Mouse (Mus musculus) lung, adult 18-20 months (tissue): ENCODE results near the gene Efcc1.

Experiments used
- DNase-seq, 2 experiments: peaks; one replicate each; pipeline ENCODE4 v3.0.0; 2022; ENCODE audit warnings: mixed read lengths in 2 of 2

Gene Efcc1

DNA sequence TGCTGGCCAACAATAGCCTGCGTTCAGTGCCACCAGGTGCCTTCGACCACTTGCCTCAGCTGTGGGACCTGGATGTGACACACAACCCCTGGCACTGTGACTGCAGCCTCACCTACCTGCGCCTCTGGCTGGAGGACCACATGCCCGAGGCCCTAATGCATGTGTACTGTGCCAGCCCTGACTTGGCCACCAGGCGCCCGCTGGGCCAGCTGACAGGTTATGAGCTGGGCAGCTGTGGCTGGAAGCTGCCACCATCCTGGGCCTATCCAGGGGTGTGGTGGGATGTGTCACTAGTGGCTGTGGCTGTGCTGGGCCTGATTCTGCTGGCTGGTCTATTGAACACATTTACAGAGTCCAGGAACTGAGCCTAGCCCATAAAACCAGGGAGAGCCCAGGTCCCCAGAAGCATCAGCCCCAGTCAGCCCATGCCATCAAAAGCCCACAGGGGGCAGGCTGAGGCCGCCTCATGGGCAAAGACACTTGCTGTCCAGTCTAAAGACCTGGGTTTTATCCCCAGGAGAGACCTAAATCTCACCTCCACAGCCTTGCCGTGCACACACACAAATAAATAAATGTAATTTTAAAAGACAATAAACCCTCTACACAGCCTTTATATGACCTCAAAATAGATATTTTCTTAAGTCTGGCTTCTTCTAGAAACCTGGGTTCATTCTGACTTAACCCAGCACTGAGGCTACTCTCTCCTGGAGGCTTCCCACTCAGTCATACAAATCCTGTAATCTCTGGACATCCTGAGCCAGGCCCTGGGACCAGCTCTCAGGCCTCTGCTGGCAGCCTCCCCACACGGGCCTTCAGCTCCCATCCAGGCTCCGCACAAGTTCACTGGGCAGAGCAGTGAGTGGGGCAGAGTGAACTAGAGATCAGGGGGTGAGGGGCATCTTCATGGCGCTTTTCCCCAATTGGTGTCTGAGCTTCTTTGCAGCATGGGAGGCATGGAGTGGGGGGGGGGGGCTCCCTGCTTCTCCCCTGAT is 48.8 kb downstream of the Efcc1 start:
- DNase-seq = no peak

DNA sequence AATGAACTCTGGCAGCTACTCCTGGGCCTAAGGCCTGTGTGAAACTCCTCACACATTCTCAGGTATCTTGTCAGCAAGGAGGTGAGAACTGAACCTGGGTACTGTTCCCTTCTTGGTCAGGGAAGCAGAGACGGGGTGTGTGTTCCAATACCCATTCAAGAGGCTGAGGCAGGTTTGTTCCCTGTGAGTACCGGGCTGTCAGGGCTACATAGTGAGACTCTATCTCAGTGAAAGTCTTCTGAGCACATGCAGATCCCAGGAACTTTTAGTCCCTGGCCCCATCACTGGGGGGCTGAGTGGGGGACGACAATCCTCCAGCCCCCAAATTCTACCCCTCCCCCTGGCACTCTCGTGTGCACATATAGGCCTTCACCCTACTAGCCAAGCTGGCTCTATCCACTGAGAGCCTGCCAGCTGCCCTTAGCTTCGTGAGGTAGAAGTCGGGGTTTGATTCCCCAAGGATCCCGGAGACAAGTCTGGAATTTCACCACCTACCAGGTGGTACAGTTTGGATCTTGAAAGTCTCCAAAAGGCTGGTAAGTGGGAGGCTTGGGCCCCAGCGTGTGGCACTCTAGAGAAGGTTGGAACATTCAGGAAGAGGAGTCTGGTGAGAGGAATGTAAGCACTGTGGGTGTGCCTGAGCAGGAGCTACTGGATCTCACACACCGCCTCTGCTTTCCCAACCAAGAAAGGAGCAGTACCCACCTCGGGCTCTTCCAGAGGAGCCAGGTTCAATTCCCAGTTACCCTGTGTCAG is 50.1 kb downstream of the Efcc1 start:
- DNase-seq = no peak

DNA sequence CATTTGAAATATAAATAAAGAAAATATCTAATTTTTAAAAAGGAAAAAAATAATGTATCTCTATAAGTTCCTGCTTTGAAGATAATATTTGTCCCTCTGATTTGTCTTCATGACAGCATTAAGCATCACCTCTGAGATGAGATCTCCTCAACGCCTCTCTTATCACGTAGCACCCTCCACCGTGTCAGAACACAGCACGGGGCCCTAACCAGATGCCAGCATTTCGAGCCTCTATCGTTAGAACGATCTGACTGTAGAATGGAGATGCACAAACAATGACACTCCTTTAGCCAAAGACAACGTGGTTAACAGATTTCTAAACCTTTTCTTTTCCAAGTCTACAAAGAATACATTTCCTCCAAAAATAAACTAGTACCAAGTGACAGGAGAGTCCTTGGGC is 53.4 kb downstream of the Efcc1 start:
- no peak for DNase-seq

DNA sequence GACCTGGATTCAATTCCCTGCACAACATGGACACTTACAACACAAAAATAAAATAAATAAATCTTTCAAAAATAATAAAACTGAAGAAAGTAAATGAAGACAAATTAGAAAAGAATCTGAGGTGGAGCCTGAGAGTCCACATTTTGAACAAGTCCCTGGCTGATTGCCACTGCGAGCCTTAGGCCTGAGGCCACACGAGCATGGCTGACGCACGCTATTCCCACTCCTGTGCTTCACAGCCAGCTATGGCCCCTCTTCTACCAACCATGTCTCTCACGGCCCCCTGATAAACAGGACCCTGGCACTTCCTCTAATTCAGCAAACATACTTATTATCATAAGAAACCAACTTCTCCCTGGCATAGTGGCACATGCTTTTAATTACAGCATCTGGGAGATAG is 56.0 kb downstream of the Efcc1 start:
- no peak for DNase-seq

DNA sequence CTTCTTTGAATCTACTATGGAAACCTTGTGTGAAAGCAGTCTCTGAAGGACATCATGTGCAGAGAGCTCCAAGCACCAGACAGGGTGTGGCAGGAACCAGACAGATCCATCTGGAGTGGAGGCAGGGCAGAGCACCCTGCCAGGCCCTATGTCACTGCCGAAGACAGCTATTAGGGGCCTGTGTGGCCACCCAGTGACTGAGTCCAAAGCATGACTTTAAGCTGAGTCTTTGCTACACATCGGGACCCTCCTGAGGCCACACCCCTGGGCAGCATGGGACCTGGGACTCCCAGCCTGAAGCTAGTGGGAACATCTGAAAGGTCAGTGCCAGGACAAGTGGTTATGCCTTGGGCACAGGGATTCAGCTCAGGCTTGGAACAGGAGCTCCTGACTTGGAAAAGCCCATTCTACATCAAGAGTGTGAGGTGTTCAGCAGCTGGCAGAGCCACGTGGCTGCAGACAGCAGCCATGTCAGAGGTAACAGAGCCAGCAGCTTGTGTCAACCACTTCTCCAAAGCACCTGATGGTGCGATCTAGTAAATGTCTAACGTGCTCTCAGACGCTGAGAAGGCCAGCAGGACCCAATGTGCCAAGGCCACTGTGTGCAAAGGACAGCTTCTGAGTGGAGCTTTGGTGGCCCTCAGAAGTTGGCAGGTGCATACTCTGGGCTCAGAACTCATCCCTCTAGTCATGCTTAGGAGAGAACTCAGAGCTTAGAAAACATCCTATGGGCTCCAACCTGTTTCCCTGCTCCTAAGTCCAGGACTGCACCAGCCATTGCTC is 56.6 kb downstream of the Efcc1 start:
- no peak for DNase-seq

DNA sequence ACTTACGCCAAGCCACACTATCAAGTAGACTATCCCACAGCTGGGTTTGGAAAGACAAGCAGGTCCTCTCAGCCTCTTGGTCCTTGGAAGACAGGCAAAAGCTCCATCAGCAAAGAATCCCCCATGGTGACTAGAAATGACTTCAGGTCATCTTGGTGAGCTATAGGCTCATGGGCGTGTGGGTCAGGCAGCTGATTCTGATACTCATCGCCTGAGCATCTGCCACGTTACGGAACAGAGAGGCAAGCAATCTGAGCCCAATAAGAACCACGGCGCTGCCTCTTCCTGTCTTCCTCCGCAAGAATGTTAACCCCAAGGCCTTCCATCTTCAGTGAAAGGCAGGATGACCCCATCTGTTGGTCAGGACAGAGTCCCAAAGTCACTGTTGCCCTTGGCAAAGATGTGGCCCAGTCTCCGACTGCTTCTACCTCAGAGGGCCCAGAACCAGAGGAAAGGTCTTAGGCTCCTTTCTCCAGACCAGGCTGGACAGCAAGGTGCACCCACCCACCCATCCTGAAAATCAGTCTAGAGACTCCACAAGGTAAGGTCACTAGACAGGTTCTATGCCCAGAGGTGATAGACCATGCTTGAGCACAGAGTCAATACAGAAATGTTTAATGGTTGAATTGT is 57.7 kb downstream of the Efcc1 start:
- no peak for DNase-seq

DNA sequence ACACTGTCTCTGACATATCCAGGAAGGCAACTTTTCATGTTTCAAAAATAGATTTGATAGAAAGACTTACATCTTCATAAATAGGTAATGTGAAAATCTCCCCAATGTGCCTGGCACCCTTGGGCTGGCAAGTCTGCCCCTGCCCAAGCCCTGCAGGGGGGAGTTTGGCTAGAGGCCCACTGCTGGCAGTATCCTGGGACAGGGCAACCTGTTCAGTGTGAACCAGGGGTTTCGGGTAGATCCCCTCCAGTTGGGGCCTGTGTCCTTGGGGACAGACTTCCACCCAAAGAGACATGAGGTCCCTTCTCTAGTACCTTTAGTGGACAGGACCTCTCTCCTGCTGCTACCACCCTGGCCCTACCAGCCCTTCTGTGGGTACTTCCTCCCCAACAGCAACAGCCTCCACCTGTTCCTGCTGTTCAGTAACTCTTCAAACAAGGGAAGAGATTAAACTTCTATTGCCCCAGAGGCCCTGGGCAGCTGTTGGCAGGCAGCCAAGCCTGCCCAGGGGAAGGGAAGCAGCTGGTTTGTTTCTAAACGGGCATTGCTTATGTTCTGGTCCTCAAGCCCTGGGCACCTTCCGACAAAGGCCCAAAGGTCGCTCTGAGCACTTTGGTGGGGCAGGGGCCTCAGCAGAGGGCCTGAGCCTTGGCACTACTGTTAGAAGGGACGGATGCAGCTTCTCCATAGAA is 58.4 kb downstream of the Efcc1 start:
- DNase-seq = peak; percentile 69 to 73

DNA sequence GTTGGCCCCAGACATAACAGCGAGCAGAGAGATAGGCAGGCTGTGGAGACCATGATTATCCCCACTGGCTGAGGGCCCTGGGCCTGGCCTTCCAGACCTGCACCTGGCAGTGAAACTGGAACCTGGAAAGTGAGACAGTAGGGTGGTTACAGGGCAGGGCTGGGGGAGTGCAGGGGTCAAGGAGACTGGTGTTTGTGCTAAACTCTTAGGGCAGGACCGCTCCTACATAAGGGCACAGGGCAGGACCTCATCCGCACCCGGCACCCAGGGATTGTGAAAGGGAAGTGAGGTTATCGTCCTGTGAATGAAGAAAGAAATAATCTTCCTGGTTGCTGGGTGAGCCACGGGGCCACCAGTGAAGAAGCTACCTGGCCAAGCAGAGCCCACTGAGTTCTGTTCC is 59.1 kb downstream of the Efcc1 start:
- DNase-seq = no peak

DNA sequence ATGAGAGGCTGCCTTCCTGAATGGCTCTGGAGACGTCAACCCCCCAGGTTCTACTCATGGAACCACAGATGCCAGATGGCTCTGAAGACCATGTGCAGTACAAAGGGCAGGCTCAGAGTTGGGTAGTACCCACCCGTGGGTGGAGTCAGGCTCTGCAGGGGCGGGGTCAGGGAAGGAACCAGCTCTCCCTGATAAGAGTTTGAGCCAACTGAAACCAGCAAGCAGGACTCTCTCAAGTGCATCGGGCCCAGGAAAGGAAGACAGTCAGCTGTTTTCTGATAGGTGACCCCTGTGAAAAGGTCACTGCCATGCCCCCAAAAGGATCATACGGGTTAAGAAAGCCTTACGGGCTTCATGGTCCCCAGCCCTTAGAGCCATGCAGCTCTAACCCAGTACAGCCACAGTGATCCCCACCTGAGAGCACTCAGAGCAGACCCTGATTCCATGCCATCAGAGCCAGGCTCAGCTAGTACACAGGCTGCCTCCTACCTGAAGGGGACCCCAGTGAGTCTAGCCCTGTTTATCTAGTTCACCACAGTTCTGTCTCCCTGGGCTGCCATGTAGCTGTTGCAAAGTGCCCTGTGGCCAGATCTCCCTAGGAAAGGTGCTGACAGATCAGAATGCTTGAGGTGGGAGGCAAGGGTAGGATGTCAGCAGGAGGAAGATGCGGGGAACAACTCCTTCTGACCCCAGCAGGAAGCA is 60.3 kb downstream of the Efcc1 start:
- peak; percentile 59 to 60 for DNase-seq

DNA sequence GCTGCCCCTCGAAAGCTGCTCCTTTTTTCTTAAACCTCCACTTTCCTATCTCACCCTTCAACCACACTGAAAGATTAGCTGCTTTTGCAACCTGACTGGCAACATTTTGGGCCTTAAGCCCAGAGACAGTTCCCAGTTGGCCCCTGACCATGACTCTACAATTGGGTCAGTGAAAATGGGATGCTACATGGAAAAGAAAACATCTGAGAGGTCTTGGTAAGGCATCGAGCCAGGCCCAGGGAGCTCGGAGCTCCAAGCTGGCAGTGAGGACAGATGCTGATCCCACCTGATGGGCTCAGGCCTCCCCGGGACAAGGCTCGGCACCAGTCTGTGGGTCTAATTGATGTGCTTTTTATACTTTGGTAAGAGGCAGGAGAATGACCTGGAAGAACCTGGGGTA is 61.2 kb downstream of the Efcc1 start:
- DNase-seq = no peak

DNA sequence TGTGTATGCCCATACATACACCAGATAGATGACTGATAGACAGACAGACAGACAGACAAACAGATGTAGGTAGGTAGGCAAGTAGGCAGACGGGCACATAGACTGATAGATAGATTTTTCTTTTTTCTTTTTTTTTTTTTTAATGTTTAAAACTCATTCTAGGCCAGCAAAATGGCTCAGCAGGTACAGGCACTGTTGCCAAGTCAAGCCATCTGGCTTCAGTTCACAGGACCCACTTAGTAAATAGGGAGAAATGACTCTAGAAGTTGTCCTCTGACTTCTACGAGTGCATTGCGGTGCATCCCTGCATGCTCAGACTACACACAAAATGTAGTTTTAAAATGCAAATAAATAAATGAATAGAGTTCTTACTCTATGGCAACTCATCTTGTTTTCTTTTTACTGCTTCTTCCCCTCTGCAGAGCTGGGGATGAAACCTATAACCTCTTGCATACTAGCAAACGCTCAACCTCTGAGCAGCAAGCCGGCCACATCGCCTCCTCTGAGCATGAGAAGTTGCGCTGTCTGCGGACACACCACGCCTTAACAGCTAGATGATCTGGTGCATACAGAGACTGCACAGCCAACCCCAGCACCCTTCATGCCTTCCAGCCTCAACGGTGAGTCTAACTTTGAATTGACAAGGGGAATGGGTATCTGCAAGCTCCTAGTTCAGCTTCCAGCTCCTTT is 63.3 kb downstream of the Efcc1 start:
- no peak for DNase-seq

DNA sequence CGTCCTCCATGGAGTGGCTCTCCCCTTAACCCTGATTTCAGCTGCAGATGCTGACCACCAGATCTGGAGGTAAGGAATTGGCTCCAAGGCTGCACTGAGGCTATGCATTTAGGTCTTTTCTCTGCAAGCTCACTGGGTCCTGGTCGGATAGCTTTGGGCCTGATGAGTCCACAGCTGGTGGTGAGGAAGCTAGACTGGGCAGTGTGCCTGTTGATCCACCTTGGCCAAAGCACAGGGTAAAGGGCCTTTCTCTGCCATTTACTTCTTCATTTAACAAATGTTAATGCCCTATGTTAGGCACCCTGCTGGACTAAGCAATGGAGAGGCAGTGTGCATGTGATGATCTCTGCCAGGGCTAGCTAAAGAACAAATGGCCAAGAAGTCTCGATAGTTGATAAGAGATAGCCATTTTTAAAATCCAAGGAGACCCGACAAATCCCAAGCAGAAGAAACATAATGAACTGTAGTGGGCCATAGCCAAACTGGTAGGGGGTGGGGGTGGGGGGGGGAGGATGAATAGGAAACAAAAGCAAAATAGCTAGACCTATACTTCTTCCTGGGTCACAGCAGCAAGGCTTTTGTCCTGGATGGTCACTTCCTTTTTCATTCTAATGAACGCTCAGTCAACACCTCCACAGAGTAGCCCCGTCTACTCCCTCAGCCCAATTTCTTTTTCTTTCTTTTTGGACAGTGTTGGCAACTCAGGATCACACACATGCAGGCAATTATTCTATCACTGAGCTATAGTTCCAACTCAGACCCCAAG is 64.9 kb downstream of the Efcc1 start:
- DNase-seq = no peak

DNA sequence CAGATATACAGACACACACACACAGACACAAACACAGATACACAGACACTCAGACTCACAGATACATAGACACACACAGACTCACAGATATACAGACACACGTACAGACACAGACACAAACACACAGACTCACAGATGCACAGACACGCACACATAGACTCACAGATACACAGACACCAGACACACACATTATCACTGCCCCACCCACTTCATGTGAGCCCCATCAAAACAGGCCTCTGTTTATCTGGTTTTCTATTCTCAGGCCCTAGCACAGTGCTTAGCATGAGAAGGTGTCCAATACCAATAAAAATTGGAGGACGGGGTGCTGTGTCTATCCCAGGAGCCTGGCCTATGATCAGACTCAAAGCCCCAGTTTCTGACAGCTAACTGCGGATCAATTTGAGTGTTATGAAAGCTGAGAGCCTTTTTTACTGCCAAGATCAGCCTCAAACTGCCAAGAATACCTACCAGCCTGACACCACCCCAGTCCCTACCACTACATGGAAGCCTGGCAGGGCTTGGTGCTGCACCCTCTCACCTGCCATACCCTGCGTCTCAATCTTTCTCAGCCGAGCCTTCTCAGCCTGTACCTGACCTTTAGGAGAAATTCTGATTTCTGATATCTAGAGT is 65.7 kb downstream of the Efcc1 start:
- DNase-seq = no peak

DNA sequence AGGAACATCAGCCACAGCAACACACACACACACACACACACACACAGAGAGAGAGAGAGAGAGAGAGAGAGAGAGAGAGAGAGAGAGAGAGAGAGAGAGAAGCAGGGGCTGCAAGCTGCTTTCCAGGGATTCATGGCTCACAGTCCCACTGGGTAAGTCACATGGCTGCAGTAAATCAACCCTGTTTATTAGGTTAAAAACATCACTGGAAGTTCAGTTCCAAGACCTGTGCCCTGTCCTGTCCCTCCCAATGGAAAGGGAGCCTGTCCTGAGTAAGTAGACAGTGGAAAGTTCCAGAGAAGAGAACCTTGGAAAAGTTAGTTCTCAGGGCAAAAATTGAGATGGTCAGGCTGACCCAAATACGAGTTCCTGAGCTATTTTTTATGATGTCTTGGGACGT is 66.7 kb downstream of the Efcc1 start:
- DNase-seq = no peak

DNA sequence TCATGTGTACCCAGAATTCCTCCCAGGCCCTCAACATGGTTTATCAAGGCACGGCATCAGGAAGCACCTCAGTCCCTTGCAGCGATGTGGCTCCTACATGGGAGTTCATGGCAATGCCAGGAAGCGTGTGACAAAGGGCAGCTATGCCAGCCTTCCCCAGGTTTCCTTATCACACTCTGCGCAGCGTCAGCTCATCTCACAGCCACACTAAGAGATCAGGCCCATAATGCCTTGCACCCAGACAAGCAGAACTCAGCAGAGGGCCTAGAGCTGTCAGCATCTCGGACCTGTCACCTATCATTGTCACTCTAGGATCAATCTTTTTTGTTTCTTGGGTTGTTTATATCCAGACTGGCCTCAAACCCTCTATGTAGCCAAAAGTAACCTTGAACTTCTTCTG is 68.9 kb downstream of the Efcc1 start:
- DNase-seq = no peak

DNA sequence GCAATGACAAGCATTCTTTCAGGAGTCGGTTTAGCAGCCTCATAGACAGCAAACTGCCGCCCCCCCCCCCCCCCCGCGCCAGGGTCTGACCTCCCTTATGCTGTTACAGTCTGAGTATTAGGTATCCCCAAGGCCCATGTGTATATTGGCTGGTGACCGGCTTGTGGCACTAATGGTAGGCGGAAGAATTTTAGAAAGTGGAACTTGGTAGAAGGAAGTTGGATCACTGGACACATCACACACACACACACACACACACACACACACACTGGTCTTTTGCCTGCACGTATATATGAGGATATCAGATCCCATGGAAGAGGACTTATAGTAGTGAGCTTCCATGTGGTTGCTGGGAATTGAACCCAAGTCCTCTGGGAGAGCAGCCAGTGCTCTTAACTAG is 71.8 kb downstream of the Efcc1 start:
- no peak for DNase-seq

DNA sequence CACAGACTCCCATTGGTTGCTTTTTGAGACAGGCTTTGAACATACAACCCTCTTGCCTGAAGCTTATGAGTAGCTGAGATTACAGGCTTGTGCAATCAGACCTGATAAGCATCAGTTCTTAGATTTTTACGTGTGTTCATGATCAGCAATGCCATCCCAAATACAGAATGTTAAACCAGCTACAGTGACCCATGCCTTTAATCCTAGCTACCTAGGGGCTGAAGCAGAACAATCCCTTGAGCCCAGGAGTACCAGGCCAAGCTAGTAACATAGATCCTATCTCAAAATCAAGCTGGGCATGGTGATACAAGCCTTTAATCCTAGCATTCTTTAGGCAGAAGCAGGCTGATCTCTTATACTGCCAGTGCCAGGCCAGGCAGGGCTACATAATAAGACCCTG is 73.4 kb downstream of the Efcc1 start:
- DNase-seq = no peak

DNA sequence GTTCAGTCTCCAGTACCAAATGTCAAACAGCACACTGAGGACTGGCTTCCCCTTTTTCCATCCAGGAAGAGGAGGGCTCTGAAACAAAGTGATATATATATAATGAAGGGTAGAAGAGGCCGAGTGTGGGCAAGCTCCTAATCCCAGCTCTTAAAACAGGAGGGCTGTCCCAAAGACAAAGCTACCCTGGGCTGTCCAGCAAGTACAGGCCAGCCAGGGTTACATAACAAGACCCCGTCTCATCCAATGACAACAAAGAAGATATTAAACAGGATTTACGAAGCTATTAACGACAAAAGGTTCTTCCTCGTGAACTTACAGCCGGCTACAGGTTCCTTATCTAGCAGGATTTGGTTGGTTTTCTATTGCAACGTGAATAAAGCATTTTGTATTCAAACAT is 74.2 kb downstream of the Efcc1 start:
- DNase-seq = no peak

DNA sequence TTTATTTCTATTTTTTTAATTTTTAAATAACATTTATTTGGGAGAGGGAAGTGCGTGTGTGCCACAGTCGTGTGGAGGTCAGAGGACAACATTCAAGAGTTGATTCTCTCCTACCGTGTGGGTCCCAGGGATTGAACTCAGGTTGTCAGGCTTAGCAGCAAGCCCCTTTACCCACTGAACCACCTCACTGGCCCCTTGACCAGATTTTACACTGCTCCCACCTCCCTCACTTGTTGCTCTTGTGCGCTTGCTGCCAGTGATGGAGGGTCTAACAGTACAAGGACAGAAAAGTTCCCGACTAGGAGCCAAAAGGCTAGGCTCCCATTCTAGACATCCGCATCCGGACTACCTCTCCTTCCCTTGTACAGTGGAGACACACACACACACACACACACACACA is 74.8 kb downstream of the Efcc1 start:
- no peak for DNase-seq
